10 mouse cellular contexts compared by ENCODE assay signal in the genomic region with DNA sequence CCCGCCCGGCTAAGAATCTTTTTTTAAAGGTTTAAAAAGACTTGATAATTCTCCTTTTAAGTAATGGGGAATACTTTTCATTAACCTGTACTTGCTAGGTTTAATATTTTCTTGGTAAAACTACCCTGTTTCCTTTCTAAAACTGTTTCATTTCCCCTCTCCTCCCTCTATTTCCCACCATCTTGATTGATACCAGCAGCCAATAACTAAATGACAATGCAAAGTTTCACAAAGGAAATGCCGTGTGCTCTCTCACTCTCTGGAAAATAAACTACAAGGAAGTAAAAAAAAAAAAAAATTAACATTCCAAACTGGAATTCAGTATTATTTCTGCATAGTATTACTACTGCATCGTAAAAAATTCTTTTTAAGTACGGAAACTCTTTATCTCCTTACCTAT. TPM values are rescaled to one million over a fixed set of nuclear protein-coding genes. Genes with fewer than 3 reads are reported as not detected.
DNase-seq lines count a peak whose midpoint lies in the region; ATAC-seq lines count a peak whose summit lies in the region.
"Had no signal": no experiment of that assay in that cellular context is flagged by ENCODE, and none has a peak within 500 bp of the region (broad histone marks: within the 10 kb centered on the region; RNA-seq: fewer than 3 reads in every experiment).

No protein-coding gene starts in this region.

- ATAC-seq in kidney, embryonic 15.5 days (replicated peaks; ENCODE audit: low FRiP score) = no peak
- no peak for ATAC-seq in hindbrain, embryonic 16.5 days
- ATAC-seq in midbrain, embryonic 14.5 days (ENCODE audit: low FRiP score, low TSS enrichment) = no peak
- ATAC-seq: Patski had no signal

- no peaks in the 10 kb centered on the region for H3K36me3 ChIP-seq in kidney, embryonic 15.5 days
- H3K36me3 ChIP-seq in hindbrain, embryonic 16.5 days (ENCODE audit: control insufficient read depth, insufficient read depth, low read length) = no peaks in the 10 kb centered on the region
- H3K36me3 ChIP-seq in midbrain, embryonic 14.5 days (ENCODE audit: control insufficient read depth, insufficient read depth, low read length) = no peaks in the 10 kb centered on the region

- no peak overlapping the region for H3K9ac ChIP-seq in kidney, embryonic 15.5 days
- H3K9ac ChIP-seq in hindbrain, embryonic 16.5 days (ENCODE audit: low read depth, low read length) = no peak overlapping the region
- H3K9ac ChIP-seq in midbrain, embryonic 14.5 days (replicated peaks; ENCODE audit: low read length) = no peak overlapping the region; the same call in 1 of the 2 replicates

- no peak overlapping the region for H3K27ac ChIP-seq in kidney, embryonic 15.5 days
- H3K27ac ChIP-seq in hindbrain, embryonic 16.5 days (ENCODE audit: low read depth, low read length) = no peak overlapping the region
- no peak overlapping the region for H3K27ac ChIP-seq in midbrain, embryonic 14.5 days (replicated peaks; ENCODE audit: low read depth, low read length)

- peak overlapping the region; percentile 47 for H3K4me3 ChIP-seq in kidney, embryonic 15.5 days (replicated peaks)
- peak overlapping the region; percentile 45 for H3K4me3 ChIP-seq in hindbrain, embryonic 16.5 days (ENCODE audit: low read length)
- H3K4me3 ChIP-seq in midbrain, embryonic 14.5 days (replicated peaks; ENCODE audit: low read depth, low read length) = peak overlapping the region; percentile 37

- no peaks in the 10 kb centered on the region for H3K4me1 ChIP-seq in kidney, embryonic 15.5 days
- no peaks in the 10 kb centered on the region for H3K4me1 ChIP-seq in hindbrain, embryonic 16.5 days (ENCODE audit: control insufficient read depth, insufficient read depth, low read depth, low read length)
- no peaks in the 10 kb centered on the region for H3K4me1 ChIP-seq in midbrain, embryonic 14.5 days (ENCODE audit: control insufficient read depth, insufficient read depth, low read length)

- 55% methylated on average over 5 of the region's 5 CpGs for WGBS in kidney, embryonic 15.5 days
- WGBS in hindbrain, embryonic 16.5 days = 66% methylated on average over 5 of the region's 5 CpGs
- 56% methylated on average over 5 of the region's 5 CpGs for WGBS in midbrain, embryonic 14.5 days

- H3K27me3 ChIP-seq in kidney, embryonic 15.5 days = no peaks in the 10 kb centered on the region
- no peaks in the 10 kb centered on the region for H3K27me3 ChIP-seq in hindbrain, embryonic 16.5 days (replicated peaks; ENCODE audit: control insufficient read depth, insufficient read depth, low read length)
- H3K27me3 ChIP-seq in midbrain, embryonic 14.5 days (ENCODE audit: control insufficient read depth, insufficient read depth, low read length) = no peaks in the 10 kb centered on the region
- H3K27me3 ChIP-seq: Patski had no signal

- no peaks in the 10 kb centered on the region for H3K9me3 ChIP-seq in kidney, embryonic 15.5 days (replicated peaks)
- H3K9me3 ChIP-seq in hindbrain, embryonic 16.5 days (ENCODE audit: control insufficient read depth, low read length) = no peaks in the 10 kb centered on the region
- H3K9me3 ChIP-seq in midbrain, embryonic 14.5 days (ENCODE audit: control insufficient read depth, low read length) = no peaks in the 10 kb centered on the region

- no peak for DNase-seq in kidney, adult 8-10 months
- peak; percentile 4 for DNase-seq in c-Kit-positive CD71-positive TER-119-positive erythroid progenitor cells, embryonic 14.5 days (ENCODE audit: low spot score)
- no peak for DNase-seq in midbrain, embryonic 14.5 days
- no peak for DNase-seq in adrenal gland, adult (ENCODE audit: inconsistent age in 2 of 2, low spot score in 1 of 2)
- no peak for DNase-seq in frontal cortex, postnatal 10 days (ENCODE audit: low spot score in 2 of 2)
- DNase-seq in urinary bladder, adult 2 months (ENCODE audit: low spot score) = no peak
- DNase-seq: cerebellum, adult 9-11 months had no signal

- peak overlapping the region; percentile 42 for H3K4me2 ChIP-seq in kidney, embryonic 15.5 days
- peak overlapping the region; percentile 47 for H3K4me2 ChIP-seq in hindbrain, embryonic 16.5 days (ENCODE audit: low read length)
- H3K4me2 ChIP-seq in midbrain, embryonic 14.5 days (ENCODE audit: low read length) = peak overlapping the region; percentile 46

RNA-seq across cellular contexts. Expression of a gene that starts 1.1 kb away (rescaled TPM):
- polyA plus RNA-seq in kidney, embryonic 15.5 days (2015; fragmentation: Nextera tagmentation; extraction: Ambion mirVana) = 14.4 and 17.3 TPM in 2 replicates
- polyA plus RNA-seq in hindbrain, embryonic 16.5 days (2015; fragmentation: Nextera tagmentation; extraction: Ambion mirVana) = 5.3 and 8.7 TPM in 2 replicates
- 20.4 TPM in 1 of 2 replicates, not detected in the other for polyA plus RNA-seq in midbrain, embryonic 14.5 days (2014; fragmentation: Nextera tagmentation; extraction: Ambion mirVana)
- polyA plus RNA-seq in urinary bladder, adult 2 months (2012; rRNA removed) = 4.4 and 5.7 TPM in 2 replicates
- polyA plus RNA-seq: Patski had no signal

RNA-seq across cellular contexts. Expression of a gene that starts 42.0 kb away (rescaled TPM):
- polyA plus RNA-seq in kidney, embryonic 15.5 days (2015; fragmentation: Nextera tagmentation; extraction: Ambion mirVana) = 25.0 and 29.8 TPM in 2 replicates
- 13.5 and 19.1 TPM in 2 replicates for polyA plus RNA-seq in hindbrain, embryonic 16.5 days (2015; fragmentation: Nextera tagmentation; extraction: Ambion mirVana)
- polyA plus RNA-seq in midbrain, embryonic 14.5 days (2014; fragmentation: Nextera tagmentation; extraction: Ambion mirVana) = 27.5 TPM in 1 of 2 replicates, not detected in the other
- polyA plus RNA-seq in urinary bladder, adult 2 months (2012; rRNA removed) = 12.4 and 13.9 TPM in 2 replicates
- polyA plus RNA-seq: Patski had no signal
